Mouse (Mus musculus): ENCODE results near the gene Fbxo47. TPM values are rescaled to one million over a fixed set of nuclear protein-coding genes. Genes with fewer than 3 reads are reported as not detected.
A peak's percentile ranks its signal among the peaks of the same experiment; 100 is the strongest.

Gene Fbxo47
- 1 to 10 TPM in 1 of 2 experiments, under 1 TPM in 1; 0.79 to 1.2 TPM for total RNA-seq (2021)

DNA sequence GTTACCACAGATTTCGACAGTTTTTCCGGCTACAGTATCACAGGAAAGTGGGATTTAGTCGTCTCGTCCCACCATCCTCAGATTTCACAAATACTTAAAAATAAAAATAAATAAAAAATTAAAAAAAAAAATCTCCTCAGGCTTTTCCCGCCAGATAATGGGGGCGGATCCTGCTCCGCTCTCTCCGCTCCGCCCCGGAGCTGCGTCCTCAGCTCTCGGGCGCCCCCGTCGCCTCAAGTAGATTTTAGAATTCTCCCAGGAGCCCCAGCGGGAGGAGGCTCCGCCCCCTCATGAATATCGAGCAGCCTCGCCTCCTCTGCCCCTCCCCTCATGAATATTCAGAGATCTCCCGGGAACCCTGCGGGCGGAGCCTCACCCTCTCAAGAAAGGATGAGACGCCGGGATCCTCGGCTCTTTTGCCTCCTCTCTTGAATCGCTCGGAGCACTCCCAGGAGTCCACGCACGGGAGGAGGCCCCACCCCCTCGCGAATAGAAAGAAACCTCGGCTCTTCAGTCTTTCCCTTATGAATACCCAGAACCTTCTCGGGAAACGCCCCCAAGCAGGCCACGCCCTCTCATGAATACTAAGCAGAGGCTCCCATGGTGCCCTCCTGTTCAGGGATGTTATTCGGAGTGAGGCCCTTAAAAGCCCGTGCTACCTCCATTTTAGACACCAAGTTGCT, at the start of gene Fbxo47:
TSS of gene Fbxo47 (minus strand) at position 237 of the 683 bp plus-strand sequence.
- peak; percentile 97 for DNase-seq

DNA sequence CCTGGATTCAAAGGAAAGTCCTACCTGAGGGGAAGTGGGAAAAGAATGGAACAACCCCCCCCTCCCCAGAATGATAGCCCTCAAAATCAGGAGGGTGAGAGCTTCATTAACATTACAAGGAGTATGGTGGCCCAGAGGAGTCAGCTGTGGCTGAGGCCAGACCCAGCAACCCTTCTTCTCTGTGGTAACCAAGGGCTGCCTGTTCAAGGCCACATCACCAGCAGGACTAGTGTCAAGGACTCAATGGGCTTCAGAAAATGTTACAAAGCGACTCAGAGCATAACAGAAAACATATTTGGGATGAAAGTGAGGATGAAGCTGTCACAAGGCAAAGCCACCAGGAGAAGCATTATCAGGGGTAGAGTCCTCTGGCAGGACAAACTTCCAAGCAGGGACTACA, 49.6 kb upstream of the Fbxo47 start:
- no peak for DNase-seq

DNA sequence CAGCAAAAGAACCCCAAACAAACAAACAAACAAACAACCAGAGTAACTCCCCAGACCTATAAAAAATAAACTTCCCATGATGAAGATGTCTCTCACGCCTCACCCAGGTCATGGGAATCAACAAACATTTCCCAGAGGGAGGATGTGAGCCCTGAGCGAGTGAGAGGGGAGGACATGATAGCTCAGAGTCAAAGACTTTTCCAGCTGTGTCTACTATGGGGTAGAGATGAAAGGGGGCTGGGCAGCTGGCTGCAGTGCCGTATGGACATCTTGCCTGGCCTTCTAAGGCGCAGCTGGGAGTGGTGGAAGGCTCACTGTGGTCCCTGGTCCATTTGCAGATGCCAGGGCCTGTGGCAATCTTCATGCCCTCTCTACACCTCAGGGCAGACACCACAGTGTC, 45.0 kb upstream of the Fbxo47 start:
- DNase-seq: no peak

DNA sequence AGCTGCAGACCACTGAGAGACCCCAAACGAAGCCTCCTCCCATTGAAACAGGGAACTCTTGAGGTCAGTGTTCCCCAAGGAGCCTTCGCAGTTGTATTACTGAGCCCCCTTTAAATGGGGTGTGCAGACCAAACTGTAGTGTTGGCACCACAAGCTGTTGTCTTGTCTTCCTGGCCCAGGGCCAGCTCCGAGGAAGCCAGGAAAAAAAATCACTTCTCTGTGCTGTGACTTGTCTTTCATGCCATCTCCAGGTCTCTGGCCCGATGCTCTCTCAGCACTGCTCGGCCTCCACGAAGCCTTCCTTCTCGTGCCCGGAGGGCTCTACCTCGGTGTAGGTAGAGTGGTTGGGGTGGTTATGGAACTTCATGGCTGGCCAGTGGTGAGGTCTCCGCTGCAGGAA, 40.3 kb upstream of the Fbxo47 start:
- DNase-seq: no peak

DNA sequence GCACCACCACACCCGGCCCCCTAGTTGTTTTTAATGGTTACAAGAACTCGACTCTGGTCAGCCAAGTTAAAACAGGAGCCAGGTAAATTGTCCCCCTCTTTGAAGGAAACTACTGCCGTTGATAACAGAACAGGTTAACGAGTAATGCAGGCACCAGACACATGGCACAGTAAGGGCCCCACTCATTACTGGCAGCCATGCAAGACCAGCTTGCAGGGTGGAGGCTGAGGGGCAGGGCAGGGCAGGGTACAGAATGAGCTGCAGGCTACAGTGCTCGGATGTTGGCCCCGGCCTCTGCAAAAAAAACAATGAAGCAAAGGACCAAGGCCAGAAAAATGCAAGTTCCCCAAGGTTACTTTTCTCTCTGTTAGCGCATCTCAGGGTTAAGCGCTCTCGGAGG, 39.7 kb upstream of the Fbxo47 start:
- DNase-seq: no peak

DNA sequence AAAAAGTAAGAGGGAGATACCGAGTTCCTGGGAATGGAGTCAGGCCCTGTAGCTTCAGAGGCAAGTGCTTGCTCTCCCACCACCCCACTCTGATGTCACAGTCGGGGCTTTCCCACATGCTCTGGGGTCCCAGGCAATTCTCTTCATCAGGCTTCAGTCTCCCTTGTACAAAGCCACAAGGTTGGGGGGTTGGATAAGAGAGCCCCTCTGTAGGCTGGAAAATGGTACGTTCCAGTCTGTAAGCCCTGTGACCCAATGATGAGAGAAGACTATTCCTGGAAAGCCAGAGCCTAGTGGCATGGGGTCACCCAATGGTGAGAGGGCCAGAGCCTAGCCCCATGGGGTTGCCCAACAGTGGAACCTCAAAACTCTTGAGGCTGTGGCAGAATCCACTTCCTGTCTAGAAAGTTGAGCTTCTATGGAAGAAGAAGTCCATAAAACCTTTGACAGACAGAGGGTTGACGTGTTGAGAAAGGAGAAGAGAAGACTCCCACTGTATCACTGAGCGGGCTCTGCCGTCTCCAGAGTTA, 32.1 kb upstream of the Fbxo47 start:
- no peak for DNase-seq

DNA sequence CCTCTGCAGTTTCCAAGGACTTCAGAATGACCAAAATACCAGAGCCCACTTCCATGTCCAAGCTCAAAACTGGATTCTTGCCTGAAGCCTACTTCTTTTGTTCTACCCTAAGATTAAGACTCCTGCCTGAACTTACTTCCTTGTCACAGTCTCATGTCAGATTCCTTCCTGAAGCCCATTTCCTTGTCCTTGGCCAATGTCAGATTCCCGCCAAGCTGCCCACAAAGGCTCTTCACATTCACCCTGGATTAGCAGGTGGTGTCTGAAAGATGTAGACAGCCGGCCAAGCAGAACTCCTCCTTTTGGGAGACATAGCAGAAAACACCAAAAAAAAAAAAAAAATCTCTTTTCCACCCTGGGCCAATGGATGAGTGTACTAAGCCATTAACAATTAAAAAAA, 31.5 kb upstream of the Fbxo47 start:
- DNase-seq: no peak

DNA sequence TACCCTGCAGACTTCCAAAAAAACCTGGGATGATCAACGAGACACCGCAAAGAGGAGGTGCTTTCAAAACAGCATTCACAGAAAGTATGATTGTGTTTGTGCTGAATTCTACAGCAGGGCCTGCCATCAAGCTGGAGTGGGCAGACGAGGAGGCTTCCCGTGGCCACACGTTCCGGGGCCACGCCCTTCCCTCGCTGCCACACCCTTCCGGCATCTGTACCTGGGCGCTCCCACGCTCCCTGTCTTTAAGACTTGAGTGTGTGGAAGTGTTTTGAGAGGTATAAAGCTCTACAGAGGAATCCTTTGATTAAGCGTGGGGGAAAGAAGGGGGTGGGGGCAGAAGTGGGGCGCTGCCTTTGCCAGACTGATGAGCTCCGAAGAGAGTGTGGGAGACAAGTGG, 29.2 kb upstream of the Fbxo47 start:
- DNase-seq: no peak

DNA sequence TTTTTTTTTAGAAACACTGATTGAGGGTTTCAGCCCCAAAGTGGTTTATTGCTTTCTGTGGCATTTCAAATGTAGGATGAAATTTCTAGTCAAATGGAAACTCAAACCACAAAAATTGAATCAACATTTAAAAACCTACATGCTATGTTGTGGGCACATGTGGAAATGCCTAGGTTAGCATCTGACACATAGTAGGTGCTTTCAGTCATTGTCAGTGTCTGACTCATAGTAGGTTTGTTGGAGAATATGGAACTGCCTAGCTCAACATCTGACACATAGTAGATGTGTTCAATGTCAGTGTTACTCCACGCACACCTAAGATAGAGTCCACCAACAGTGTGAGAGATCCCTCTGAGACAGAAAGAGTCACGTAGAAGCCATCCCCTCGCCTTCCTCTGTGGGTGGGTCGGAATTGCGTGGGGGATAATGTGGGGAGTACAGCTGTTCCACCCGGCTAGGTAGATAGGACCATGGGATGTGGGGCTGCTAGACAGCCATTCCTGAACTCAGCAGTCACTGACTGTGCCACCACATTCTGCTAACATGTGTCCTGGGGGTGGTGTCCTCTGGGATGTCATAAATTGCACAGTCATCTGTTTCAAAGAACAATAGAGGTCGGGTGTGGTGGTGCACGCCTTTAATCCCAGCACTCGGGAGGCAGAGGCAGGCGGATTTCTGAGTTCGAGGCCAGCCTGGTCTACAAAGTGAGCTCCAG, 24.8 kb upstream of the Fbxo47 start:
- DNase-seq: no peak

DNA sequence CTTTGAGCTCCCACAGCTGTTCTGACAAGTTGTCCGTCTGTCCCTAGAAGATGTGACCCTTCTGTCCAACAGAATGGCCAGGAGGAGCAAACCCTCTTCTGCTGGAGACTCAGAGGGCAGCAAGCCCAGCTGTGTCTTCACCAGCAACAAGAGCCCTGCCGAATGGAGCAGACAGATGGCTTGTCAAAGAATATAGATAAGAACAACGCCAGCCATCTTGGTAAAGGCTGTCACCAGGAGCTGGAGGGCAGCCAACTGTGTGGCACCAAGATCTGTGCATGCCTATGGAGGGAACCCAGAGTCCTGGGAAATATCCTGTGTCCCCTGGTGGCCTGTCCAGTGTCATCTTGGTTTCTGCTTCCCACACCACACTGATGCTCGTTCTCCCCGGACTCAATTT, 24.0 kb upstream of the Fbxo47 start:
- DNase-seq: no peak

DNA sequence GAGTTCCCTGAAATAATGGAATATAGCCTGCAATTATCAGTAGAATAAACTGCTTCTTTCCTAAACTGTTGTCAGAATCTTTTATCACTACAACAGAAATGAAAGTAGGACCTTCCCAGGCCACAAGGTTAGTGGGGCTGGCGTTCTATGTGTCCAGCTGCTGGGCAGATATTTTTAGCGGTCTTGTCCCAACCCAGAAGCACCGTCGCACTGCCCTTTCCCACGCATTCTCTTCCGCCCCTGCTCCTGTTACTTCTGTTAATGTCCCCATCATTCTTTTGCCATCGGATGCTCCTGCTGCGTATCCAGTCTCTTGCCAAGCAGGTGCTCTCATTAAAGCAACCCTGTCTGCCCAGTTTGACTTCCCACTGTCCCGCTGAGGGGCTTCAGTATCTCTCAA, 23.0 kb upstream of the Fbxo47 start:
- no peak for DNase-seq

DNA sequence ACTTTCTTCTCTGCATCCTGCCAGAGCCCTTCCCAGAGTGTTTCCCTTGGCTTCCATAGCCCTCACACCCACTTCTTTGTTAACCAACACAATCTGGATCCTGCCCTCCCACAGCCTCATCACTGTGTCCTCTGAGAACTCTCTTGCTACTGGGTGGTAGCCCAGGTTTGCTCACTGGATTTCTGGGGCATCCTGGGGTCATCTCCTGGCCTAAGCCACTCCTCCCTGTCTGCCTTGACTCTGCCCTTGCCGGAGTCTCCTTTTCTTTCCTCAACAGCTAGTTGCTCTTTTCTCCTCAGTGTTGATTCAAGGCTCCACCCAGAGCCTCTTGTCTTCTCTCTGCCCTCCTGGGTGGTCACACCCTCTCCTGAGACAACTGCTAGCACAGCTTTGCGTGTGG, 22.0 kb upstream of the Fbxo47 start:
- DNase-seq: no peak

DNA sequence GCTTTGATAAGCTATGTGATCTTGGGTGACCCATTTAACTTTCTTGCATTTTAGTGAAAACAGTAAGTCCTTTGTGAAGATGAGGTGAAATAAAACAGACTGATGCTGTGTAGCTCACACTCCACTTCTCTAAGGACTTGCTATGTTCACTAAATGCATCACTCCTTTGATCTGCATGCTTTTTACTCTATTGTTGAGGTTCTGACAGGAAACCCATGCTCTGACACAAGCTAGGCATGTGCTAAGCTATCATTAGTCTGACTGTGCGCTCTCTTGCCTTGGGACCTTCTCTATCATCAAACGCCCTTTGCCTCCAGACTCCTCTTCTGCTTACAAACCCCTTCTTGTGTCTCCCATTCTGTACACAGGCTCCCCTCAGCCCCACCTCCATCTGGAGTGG, 21.6 kb upstream of the Fbxo47 start:
- DNase-seq: no peak

DNA sequence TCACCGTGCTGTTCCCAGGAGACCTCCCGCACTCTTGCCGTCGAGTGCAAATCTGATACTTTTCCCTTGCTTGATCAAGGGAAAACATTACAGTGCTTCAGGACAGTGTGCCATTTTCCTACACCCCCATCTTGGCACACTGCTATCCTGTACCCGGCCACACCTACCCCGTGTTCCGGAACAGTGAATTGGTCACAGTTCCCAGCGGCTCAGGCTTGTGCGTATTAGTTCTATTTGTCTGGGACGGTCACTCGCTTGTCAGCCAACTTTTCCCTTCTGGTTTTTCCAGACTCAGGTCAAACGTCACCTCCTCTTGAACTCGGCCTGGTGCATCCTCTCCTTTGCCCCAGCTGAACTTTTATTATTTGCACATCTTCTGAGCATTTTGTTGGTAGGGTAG, 20.8 kb upstream of the Fbxo47 start:
- no peak for DNase-seq

DNA sequence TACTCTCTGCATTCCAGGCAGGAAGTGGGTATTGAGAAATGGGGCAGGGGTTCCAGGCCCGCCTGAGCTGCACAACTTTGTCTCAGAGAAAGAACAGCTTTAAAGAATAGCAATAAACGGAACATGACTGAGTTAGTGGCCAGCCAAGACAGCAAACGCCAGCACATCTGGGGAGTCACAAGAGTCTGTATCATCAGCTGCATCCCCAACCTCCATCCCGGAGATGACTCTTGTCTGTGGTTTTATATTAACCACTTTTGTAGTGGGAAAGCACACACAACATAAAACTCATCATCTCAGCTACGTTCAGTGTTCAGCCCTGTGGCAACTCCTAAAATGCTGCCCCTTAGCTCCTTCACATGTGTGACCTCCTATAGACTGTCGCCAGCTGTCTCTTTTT, 17.9 kb upstream of the Fbxo47 start:
- DNase-seq: no peak

DNA sequence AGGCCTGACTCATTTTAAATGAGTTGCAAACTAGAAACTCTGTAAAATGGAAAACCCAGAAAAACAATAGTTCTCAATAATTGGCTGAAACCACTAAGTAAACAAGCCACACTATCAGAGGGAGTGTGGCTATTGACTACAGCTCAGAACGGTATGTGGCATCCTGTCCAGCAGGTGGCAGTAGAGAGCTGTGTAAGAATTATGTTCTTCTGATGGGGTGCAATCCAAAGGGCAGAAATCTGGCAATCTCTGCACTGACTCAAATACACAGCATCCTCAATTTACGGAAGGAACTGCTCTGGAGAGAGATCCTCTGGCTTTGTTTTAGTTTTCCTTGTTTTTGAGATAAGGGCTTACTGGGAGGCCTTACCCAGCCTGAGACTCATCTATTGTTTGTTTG, 15.9 kb upstream of the Fbxo47 start:
- DNase-seq: peak; percentile 93

DNA sequence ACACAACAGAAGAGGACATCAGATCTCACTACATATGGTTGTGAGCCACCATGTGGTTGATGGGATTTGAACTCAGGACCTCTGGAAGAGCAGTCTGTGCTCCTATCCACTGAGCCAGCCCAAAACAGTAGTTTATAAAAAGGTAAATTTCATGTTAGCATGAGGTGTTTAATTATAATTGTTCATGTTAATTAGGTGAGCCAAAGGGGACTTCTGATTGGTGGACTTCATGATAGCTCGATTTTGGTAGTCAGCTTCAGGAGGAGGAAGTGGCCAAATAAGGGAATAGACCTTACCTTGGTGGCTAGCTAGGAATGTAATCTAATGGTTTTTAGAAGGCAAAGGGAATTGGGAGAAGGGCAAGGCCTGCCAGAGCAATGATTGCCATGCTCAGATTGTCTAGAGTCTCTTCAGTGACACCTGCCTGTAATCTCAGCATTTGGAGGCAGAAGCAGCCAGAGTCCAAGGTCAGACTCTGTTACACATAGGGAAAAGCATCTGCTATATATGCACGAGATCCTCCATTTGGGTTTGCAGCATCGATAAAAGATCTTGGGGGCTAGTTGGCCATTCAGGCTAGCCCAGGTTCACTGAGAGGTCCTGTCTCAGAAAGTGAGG, 13.7 kb upstream of the Fbxo47 start:
- DNase-seq: no peak

DNA sequence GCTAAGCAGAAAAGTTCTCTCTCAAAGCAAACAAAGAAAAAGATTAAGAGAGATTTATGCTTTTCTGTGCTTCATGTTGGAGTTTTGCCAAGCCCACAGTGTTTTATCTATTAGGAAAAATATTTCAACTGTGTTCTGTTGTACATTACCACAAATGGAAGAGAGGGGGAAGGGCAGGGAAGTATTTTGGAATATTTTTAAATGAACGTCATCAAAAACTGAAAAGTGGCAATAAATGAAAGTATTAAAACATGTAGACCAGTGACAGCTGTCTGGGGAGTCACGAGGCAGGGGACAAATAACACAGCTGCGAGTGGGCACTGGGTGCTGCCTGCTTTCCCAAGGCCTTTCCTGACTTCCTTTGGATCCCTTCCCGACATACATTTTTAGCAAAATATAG, 12.7 kb upstream of the Fbxo47 start:
- DNase-seq: no peak

DNA sequence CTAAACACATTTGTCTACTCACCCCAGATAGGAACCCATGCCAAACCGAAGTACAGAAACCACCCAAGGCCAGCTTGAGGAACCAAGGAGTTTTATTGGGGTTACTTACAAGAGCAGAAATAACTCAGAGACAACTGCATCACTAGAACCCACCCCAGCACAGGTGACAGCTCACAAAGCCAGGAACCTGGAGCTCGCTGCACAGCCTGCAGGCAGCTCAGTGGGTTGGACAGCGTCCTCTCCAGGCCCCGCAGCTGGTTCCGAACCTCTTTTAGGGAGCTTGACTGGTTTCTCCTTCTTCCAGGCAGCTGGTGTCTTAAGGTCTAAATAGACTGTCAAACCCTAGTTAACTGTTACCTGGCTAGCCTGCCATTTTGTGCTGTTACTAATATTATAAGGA, 7.9 kb upstream of the Fbxo47 start:
- no peak for DNase-seq

DNA sequence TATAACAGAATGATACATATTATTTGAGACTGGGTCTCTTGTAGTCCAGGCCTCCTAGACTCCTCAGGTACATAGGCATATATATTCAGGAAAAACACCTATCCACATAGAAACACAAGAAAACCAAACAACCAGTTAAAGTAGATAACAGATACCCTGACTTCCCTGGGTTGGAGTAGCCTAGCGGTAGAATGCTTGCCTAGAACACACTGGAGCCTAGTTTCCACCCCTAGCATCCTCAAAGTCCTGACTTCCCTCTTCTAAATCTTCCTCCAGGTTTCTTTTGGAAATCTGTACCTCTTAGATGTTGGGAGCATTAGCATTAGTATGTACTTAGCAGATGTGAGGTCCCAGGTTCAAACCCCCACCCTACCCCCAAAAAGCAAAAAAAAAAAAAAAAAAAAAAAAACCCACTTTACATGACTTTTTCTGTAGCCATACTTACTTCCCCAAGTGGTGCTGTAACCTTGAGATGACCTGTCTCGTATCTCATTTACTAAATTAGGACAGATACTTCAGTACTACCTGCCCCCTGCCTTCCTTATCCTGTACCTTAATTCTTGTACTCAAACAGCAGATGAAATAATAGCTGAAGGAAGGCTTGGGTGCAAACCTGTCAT, 1.5 kb upstream of the Fbxo47 start:
- DNase-seq: no peak

DNA sequence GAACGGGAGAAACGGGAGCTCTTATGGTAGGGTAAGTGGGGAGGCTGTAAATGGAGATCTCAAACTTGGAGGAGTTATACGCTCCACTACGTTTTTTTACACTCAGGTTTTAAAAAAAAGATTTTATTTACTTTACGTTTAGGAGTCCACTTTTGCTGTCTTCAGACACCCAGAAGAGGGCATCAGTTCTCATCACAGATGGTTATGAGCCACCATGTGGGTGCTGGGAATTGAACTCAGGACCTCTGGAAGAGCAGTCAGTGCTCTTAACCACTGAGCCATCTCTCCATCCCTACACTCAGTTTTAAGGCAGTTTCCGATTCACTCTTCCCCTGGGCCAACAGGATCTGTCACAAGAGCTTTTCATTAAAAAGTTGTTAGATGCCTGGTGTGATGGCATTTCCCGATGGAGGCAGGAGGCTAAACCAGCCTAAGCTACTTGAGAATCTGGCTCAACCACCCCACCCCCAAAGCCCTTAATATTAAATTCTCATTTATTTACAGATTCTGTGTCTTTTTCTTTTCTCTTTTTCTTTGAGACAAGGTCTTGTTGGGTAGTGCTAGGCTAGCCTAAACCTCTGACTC, 739 bp upstream of the Fbxo47 start:
- no peak for DNase-seq

DNA sequence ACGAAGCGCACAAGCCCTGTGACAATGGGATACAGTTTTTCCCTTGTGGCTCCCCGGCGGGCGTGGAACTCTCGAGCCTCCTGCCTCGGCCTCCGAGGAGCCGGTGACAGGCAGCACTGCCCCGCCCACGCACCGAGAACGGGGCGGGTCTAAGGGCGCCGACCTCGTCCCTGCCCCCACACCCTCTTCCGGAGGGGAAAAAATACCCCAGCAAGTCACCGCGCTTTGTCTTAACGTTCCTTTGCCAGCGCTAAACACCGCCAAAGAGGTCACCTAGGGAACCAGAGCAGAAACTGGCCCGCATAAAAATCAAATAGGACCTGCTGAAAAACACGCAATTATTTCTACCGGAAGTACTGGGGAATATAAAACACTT, 424 bp downstream of the Fbxo47 start:
- peak; percentile 75 for DNase-seq

DNA sequence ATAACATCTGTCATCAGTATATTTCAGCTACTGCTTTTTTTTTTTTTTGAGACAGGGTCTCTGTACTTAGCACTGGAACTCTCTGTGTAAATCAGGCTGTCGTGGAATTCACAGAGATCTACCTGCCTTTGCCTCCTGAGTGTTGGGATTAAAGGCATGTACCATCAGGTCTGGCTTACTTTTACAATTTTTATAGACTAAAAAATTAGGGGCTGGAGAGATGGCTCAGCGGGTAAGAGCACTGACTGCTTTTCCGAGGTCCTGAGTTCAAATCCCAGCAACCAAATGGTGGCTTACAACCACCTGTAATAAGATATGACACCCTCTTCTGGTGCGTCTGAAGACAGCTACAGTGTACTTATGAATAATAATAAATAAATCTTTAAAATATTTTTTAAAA, 3.6 kb downstream of the Fbxo47 start:
- no peak for DNase-seq

Data from heart, postnatal 4 days (tissue).